Mouse (Mus musculus) spleen, adult 2 months (tissue): Measurements from ENCODE around the gene Robo3.

Experiments
- CTCF ChIP-seq: fragments of 200-500 bp; IDR thresholded peaks from 2 replicates; pipeline ENCODE4 v1.5.1; 2011; ENCODE audit warnings: mild to moderate bottlenecking, inconsistent platforms; ENCODE audit not compliant: insufficient read depth, insufficient read length, insufficient replicate concordance; ENCODE audit errors: extremely low read depth
- POLR2A ChIP-seq: fragments of 200-500 bp; IDR thresholded peaks from 2 replicates; pipeline ENCODE4 v1.6.1; 2011; ENCODE audit warnings: low read depth, low read length, inconsistent platforms

DNA sequence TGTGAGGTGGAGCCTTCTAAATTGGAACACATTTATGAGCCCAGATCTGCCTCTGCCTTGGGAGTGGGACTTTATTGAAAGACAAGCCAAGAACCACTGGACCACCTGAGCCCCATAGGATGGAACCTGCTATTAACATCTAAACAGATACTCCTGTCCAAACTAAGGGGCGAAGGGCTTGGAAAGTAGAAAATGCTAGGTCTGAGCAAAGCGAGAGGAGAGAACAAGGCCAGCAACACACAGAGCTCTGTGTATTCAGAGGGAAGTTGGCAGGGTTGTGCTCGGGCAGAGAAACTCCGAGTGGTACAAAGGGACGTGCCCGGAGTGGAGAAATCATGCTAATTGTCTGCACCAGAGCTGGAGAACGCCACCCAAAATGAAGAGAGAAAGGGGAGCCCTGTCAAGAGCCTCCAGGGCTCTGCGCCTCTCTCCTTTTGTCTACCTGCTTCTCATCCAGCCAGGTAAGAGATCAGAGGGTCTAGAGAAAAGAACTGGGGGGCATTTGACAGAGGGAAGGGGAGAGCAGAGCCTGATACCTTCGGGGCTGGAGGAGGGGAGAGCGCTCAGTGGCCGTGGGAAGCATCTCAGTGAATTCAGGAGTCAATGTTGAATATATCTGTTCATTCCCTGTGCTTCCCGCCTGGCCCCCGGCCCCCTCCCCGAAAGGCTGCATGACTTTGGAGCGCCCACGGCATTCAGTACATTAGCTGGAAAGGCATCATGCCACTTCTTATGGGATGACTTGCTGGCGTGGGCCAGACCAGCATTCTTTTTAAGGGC lies 65.6 kb downstream of the Robo3 start, which contains the start of gene Hepacam:
- TF ChIP-seq POLR2A (no peak), CTCF (no peak)
